Mouse (Mus musculus) layer of hippocampus, postnatal 36 days (tissue): ENCODE measurements around the gene Mtmr12. TPM values are rescaled to one million over a fixed set of nuclear protein-coding genes. Genes with fewer than 3 reads are reported as not detected.

ENCODE experiments used
- DNase-seq, 2 experiments: peaks; one replicate each; pipeline ENCODE4 v3.0.0; 2022
- total RNA-seq, 2 experiments: library from RNA; stranded (reverse); gene quantifications; 2 replicates each; pipeline ENCODE4 v1.2.3; 2021

Gene Mtmr12
- total RNA-seq, 2 experiments from 2014 or later: 55.4 to 58.1 TPM

GRCm38 (mm10) chr15:12279816-12280215 lies 75.0 kb downstream of the Mtmr12 start:
- DNase-seq: no peak

- peak in 1 of 2 experiments; percentile 23 for DNase-seq
Observed at GRCm38 (mm10) chr15:12284794-12285534, 80.1 kb downstream of the Mtmr12 start.

- DNase-seq: no peak
Observed at GRCm38 (mm10) chr15:12285535-12285809, 80.6 kb downstream of the Mtmr12 start.

- no peak for DNase-seq
Observed at GRCm38 (mm10) chr15:12290330-12290729, 85.5 kb downstream of the Mtmr12 start.

- DNase-seq: no peak
Observed at GRCm38 (mm10) chr15:12291757-12292156, 86.9 kb downstream of the Mtmr12 start.

GRCm38 (mm10) chr15:12296228-12296627 lies 91.4 kb downstream of the Mtmr12 start:
- no peak for DNase-seq

- no peak for DNase-seq
Observed at GRCm38 (mm10) chr15:12298231-12298737, 93.5 kb downstream of the Mtmr12 start.

GRCm38 (mm10) chr15:12301771-12302170 lies 96.9 kb downstream of the Mtmr12 start:
- no peak for DNase-seq

GRCm38 (mm10) chr15:12306188-12307071 lies 101.6 kb downstream of the Mtmr12 start:
- DNase-seq: no peak

- no peak for DNase-seq
Observed at GRCm38 (mm10) chr15:12307114-12307513, 102.3 kb downstream of the Mtmr12 start.

GRCm38 (mm10) chr15:12308539-12308938 lies 103.7 kb downstream of the Mtmr12 start:
- DNase-seq: no peak

- DNase-seq: no peak
Observed at GRCm38 (mm10) chr15:12310676-12311075, 105.8 kb downstream of the Mtmr12 start.

- DNase-seq: no peak
Observed at GRCm38 (mm10) chr15:12311465-12311864, 106.6 kb downstream of the Mtmr12 start.

GRCm38 (mm10) chr15:12313255-12313654 lies 108.4 kb downstream of the Mtmr12 start:
- DNase-seq: no peak

GRCm38 (mm10) chr15:12314584-12314983 lies 109.8 kb downstream of the Mtmr12 start:
- no peak for DNase-seq

GRCm38 (mm10) chr15:12315996-12316395 lies 111.2 kb downstream of the Mtmr12 start:
- DNase-seq: no peak

- DNase-seq: no peak
Observed at GRCm38 (mm10) chr15:12317290-12317689, 112.5 kb downstream of the Mtmr12 start.

- no peak for DNase-seq
Observed at GRCm38 (mm10) chr15:12318451-12318850, 113.6 kb downstream of the Mtmr12 start.

- no peak for DNase-seq
Observed at GRCm38 (mm10) chr15:12319889-12320288, 115.1 kb downstream of the Mtmr12 start.

GRCm38 (mm10) chr15:12320441-12321090 lies 115.7 kb downstream of the Mtmr12 start:
- DNase-seq: no peak

GRCm38 (mm10) chr15:12321091-12321787 lies 116.4 kb downstream of the Mtmr12 start, which contains the start of gene Golph3:
Golph3 (plus strand) TSS chr15:12321450.
- peak; percentile 92 to 93 for DNase-seq
